Mouse (Mus musculus) heart, postnatal 25 days (tissue): Measurements from ENCODE around the gene Mylip. TPM values are rescaled to one million over a fixed set of nuclear protein-coding genes. Genes with fewer than 3 reads are reported as not detected.

Source experiments
- DNase-seq: peaks from one replicate; pipeline ENCODE4 v3.0.0; 2022; ENCODE audit warnings: low spot score
- intact Hi-C: fragments of 180-260 bp; cut with DNase I; formaldehyde crosslinking; loops from one replicate; pipeline ENCODE4 v1.15.1; 2025
- total RNA-seq, 2 experiments: library from RNA; stranded (reverse); gene quantifications; 2 replicates each; pipeline ENCODE4 v1.2.3; 2021

The Mylip gene
- total RNA-seq, 2 experiments from 2014 or later, result 14.6 to 18.3 TPM

DNA sequence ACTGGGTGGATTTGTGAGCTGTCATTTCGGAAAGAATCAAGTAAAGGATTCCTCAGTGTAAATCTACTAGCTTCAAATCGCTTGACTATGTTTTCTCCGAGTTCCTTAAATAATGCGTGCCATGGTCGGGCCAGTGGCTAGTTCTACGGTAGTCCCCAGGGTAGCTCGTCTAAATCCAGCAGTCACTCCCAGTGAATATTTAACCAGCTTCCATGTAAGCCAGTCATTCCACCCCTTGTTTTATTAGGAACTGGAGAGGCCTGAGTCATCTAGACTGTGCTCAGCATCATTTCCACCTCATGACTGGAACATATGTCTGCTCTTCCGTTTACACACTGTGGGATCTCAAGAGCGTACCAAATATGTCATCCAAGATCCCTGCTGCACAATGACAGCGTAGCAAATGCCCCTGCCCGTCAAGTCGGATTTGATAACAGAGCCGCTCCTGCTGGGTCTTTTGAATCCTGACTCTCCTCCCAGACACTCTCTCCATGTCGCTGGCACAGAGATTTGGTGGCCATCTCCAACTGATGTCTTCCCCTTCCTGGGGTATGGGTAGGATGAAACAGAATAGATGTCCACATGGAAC lies 71.9 kb downstream of the Mylip start:
- no peak for DNase-seq
- intact Hi-C loops, result no loop called here

Other genes with a start within 250 kb of the Mylip start
- gene Gmpr, start 117.7 kb downstream of the Mylip start, total RNA-seq, result 100 to 1,000 TPM; 167 to 189 TPM